Mouse (Mus musculus) intestine, embryonic 15.5 days (tissue): ENCODE data around the gene Rnf19b. TPM values are rescaled to one million over a fixed set of nuclear protein-coding genes. Genes with fewer than 3 reads are reported as not detected.

Experiments
- ATAC-seq: fragments of 200-750 bp; cut with Nextera tagmentation; 2 replicates; pipeline ENCODE4 v1.8.0; 2017; ENCODE audit warnings: moderate TSS enrichment, moderate library complexity
- H3K27ac ChIP-seq: fragments of 300-500 bp; sonication (generic); 2 replicates; pipeline ENCODE4 v1.5.1; 2015; ENCODE audit warnings: mild to moderate bottlenecking, inconsistent platforms
- H3K27me3 ChIP-seq: fragments of 300-500 bp; sonication (generic); replicated peaks from 2 replicates; pipeline ENCODE4 v1.6.1; 2015; ENCODE audit warnings: inconsistent platforms
- H3K36me3 ChIP-seq: fragments of 300-500 bp; sonication (generic); 2 replicates; pipeline ENCODE4 v1.6.1; 2015; ENCODE audit warnings: inconsistent platforms
- H3K4me1 ChIP-seq: fragments of 300-500 bp; sonication (generic); replicated peaks from 2 replicates; pipeline ENCODE4 v1.6.1; 2015; ENCODE audit warnings: inconsistent platforms
- H3K4me2 ChIP-seq: fragments of 300-500 bp; sonication (generic); replicated peaks from 2 replicates; pipeline ENCODE4 v1.6.1; 2015; ENCODE audit warnings: mild to moderate bottlenecking, inconsistent platforms
- H3K4me3 ChIP-seq: fragments of 300-500 bp; sonication (generic); replicated peaks from 2 replicates; pipeline ENCODE4 v1.5.1; 2015; ENCODE audit warnings: inconsistent platforms
- H3K9ac ChIP-seq: fragments of 300-500 bp; sonication (generic); 2 replicates; pipeline ENCODE4 v1.6.1; 2015; ENCODE audit warnings: inconsistent platforms
- H3K9me3 ChIP-seq: fragments of 300-500 bp; sonication (generic); 2 replicates; pipeline ENCODE4 v1.6.1; 2016; ENCODE audit warnings: inconsistent platforms
- WGBS: fragments of 180-500 bp; shearing (Covaris S2); methylation state at CpG from one replicate; pipeline ENCODE4 v1.1.7; 2015; 5-methylcytosine and 5-hydroxymethylcytosine counted together
- polyA plus RNA-seq: library from polyadenylated mRNA; unstranded; fragments of >200 nt; fragmentation: Nextera tagmentation; extraction: Ambion mirVana; gene quantifications from 2 replicates; pipeline ENCODE4 v1.2.1, GENCODE M21; 2015

Gene Rnf19b
- polyA plus RNA-seq, 1 experiment from 2014 or later: 7.0 TPM

- no peak for ATAC-seq
- Histone ChIP-seq H3K4me2 (no peak overlapping the region), H3K27ac (no peak overlapping the region), H3K27me3 (no peaks in the 10 kb centered on the region), H3K9me3 (no peaks in the 10 kb centered on the region), H3K4me1 (no peaks in the 10 kb centered on the region), H3K9ac (no peak overlapping the region), H3K4me3 (no peak overlapping the region), H3K36me3 (no peaks in the 10 kb centered on the region)
- WGBS: 48% methylated on average over 5 of the region's 5 CpGs
Measured at GRCm38 (mm10) chr4:129087850-129088249, 29.8 kb downstream of the Rnf19b start.

- H3K4me1 ChIP-seq: no peaks in the 10 kb centered on the region
- H3K27ac ChIP-seq: no peak overlapping the region
- H3K9ac ChIP-seq: no peak overlapping the region
- no peaks in the 10 kb centered on the region for H3K36me3 ChIP-seq
- 22% methylated on average over 15 of the region's 15 CpGs for WGBS
- no peaks in the 10 kb centered on the region; the same call in 1 of the 2 replicates for H3K27me3 ChIP-seq
- H3K9me3 ChIP-seq: no peaks in the 10 kb centered on the region
- H3K4me2 ChIP-seq: 0 out of 2 replicates have a peak overlapping the region, but pooled peaks have one; percentile 3
- no peak for ATAC-seq
- no peak overlapping the region for H3K4me3 ChIP-seq
Measured at GRCm38 (mm10) chr4:129095276-129095675, 37.2 kb downstream of the Rnf19b start.

DNA sequence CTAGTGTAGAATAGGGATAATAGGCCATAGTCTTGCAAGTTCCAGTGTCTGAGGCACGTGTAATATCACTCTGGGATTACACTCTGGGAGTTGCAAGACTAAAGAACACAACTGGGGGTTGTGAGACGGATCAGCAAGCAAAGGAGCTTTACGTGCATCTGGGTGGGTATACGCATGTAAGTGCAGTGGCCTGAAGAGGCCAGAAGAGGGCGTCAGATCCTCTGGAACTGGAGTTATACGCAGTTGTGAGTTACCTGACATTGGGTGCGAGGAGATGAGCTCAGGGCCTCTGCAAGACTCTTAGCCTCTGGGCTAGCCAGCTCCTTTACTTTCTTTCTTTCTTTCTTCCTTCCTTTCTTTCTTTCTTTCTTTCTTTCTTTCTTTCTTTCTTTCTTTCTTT is 38.9 kb downstream of the Rnf19b start:
- Histone ChIP-seq H3K9me3 (no peaks in the 10 kb centered on the region), H3K27ac (no peak overlapping the region), H3K27me3 (no peaks in the 10 kb centered on the region; the same call in 1 of the 2 replicates), H3K4me2 (no peak overlapping the region), H3K36me3 (no peaks in the 10 kb centered on the region), H3K4me3 (no peak overlapping the region), H3K4me1 (no peaks in the 10 kb centered on the region), H3K9ac (no peak overlapping the region)
- ATAC-seq: no peak
- 78% methylated on average over 7 of the region's 7 CpGs for WGBS

DNA sequence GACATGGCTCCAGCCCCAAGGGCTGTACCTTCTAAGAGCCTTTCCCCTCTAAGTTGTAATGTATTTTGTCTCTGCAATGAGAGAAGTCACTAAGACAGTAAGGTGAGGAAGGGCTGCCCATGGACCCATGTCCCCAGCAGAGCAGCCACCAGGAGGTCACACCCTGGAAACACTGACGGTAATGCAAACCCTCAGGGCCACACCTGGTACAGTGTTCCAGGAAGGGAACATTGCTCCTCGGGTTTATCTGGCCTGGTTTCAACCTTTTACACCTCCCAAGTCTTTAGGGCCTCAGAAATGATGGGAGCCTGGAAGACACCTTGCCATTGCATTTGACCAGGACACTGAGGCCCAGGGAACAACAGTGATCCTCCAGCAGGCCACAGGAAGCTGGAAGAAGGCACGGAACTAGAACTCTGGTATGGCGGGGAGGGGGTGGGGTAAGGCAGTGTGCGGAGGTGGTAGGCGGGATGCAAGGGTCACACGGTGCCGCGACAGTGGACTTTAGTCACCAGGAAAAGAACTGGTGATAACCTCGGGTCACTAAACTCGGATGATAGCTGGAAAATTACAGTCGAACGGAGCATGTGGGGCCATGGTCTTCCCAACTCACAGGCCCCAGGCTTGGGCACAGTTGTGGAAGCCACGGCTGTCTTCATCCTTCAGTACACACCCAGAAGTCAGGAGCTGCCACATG is 44.2 kb downstream of the Rnf19b start:
- H3K36me3 ChIP-seq: no peaks in the 10 kb centered on the region
- no peak overlapping the region for H3K4me3 ChIP-seq
- ATAC-seq: peak; percentile 82
- H3K4me2 ChIP-seq: peak overlapping the region; percentile 11; the same call in 1 of the 2 replicates
- H3K9me3 ChIP-seq: no peaks in the 10 kb centered on the region
- no peak overlapping the region for H3K9ac ChIP-seq
- peaks cover 19% of the 10 kb centered on the region for H3K27me3 ChIP-seq
- peak overlapping the region; percentile 74 for H3K27ac ChIP-seq
- WGBS: 56% methylated on average over 14 of the region's 14 CpGs
- H3K4me1 ChIP-seq: peaks cover 16% of the 10 kb centered on the region

DNA sequence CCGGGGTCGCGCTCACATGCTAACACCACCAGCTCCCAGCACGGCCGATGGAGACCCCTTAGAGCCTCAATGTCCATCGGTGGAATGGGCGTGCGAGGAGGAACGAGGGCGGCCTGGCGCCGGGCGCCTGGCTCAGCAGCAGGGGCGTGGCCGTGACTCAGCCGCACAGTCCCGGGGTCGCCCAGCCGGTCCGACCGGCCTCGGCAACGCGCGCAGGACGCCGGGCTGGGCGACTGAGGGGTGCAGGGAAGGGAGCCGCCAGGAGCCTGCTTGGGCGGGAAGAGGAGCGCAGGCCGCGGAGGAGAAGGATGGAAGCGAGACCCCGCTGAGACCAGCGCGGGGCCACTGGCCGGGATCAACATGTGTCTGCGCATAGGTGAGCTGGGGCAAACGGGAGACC is 47.3 kb downstream of the Rnf19b start, which contains the start of gene Tmem54:
Tmem54 (plus strand) TSS at position 193 of the 400 bp plus-strand sequence.
- Histone ChIP-seq H3K4me1 (peaks cover 26% of the 10 kb centered on the region), H3K36me3 (no peaks in the 10 kb centered on the region), H3K27me3 (peaks cover 19% of the 10 kb centered on the region), H3K27ac (peak within 1 kb of the TSS; percentile 69), H3K9me3 (no peaks in the 10 kb centered on the region), H3K9ac (peak within 1 kb of the TSS; percentile 39), H3K4me2 (peak within 1 kb of the TSS; percentile 63), H3K4me3 (peak within 1 kb of the TSS; percentile 40)
- peak; percentile 76 for ATAC-seq
- 1% methylated on average over 40 of the region's 40 CpGs for WGBS

DNA sequence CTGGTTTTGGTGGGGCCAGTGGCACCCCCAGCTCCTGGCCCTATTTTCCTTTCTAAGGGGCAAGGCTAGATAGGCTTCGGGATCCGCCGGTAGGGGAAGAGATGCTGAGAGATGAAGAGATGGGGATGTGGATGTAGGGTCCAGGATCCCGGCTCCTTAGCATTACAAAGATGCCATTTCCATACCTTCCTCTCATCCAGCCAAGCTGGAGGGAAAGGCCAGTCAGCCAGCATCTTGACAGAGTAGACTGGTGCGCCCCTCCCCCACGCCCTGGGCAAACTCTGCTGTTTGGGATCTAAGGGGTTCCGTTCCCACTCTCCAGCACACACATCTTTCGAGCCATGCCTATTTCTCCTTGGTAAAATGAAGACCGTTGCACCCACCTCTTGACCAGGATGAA is 48.0 kb downstream of the Rnf19b start:
- peak overlapping the region; percentile 40 for H3K4me3 ChIP-seq
- H3K9ac ChIP-seq: peak overlapping the region; percentile 39; the same call in 1 of the 2 replicates
- no peaks in the 10 kb centered on the region for H3K36me3 ChIP-seq
- H3K27ac ChIP-seq: peak overlapping the region; percentile 69; the same call in 1 of the 2 replicates
- H3K4me2 ChIP-seq: peak overlapping the region; percentile 63
- peaks cover 27% of the 10 kb centered on the region for H3K4me1 ChIP-seq
- WGBS: 31% methylated on average over 9 of the region's 9 CpGs
- no peaks in the 10 kb centered on the region for H3K9me3 ChIP-seq
- peaks cover 19% of the 10 kb centered on the region for H3K27me3 ChIP-seq
- no peak for ATAC-seq

- 0 out of 2 replicates have a peak overlapping the region, but pooled peaks have one; percentile 4 for H3K4me3 ChIP-seq
- no peaks in the 10 kb centered on the region for H3K36me3 ChIP-seq
- no peaks in the 10 kb centered on the region for H3K9me3 ChIP-seq
- WGBS: 55% methylated on average over 10 of the region's 10 CpGs
- peak; percentile 59 for ATAC-seq
- peaks cover 35% of the 10 kb centered on the region for H3K4me1 ChIP-seq
- peak overlapping the region; percentile 63 for H3K4me2 ChIP-seq
- H3K27me3 ChIP-seq: peaks cover 19% of the 10 kb centered on the region
- H3K9ac ChIP-seq: no peak overlapping the region
- H3K27ac ChIP-seq: peak overlapping the region; percentile 83
Measured at GRCm38 (mm10) chr4:129107348-129107899, 49.4 kb downstream of the Rnf19b start.

DNA sequence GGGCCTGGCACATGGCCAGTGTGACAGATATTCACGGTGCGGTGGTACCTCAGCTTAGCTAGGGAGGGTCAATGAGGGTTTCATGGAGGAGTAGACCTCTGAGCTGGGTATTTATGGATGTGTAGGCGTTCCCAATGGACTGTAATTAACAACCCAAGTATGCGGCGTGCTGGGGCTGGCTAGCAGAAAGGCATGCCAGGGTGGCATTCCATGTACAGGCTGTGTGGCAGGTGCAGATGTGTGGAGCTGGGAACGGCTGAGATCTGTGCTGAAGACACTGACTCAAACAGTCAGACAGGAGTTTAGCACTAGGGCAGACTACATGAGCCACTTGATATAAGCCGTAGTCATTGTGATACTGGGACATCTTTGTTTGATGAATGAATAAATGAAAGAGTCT is 50.6 kb downstream of the Rnf19b start:
- H3K27ac ChIP-seq: no peak overlapping the region
- H3K4me2 ChIP-seq: no peak overlapping the region
- no peak overlapping the region for H3K4me3 ChIP-seq
- H3K27me3 ChIP-seq: peaks cover 18% of the 10 kb centered on the region
- no peaks in the 10 kb centered on the region for H3K36me3 ChIP-seq
- peaks cover 39% of the 10 kb centered on the region for H3K4me1 ChIP-seq
- H3K9ac ChIP-seq: no peak overlapping the region
- H3K9me3 ChIP-seq: no peaks in the 10 kb centered on the region
- 85% methylated on average over 7 of the region's 7 CpGs for WGBS
- no peak for ATAC-seq

DNA sequence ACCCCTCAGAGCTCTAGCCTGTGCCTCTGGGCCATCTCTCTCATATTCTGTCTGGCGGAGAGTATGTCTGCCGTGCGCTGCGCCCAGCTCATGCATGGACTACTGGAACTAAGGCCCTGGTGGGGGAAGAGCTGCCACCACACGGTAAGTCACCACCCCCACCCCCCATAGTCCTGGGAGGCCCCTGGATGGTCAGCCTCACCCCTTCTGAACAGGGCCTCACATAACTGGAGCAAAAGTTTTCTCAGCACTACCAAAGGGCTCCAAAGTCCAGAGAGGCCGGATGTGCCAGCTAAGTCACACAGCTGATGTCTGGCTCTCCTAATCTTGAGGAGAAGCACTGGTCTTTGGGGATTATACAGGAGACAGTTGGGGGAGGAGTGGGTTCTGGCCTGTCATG is 52.7 kb downstream of the Rnf19b start:
- Histone ChIP-seq H3K36me3 (no peaks in the 10 kb centered on the region), H3K4me3 (no peak overlapping the region), H3K27ac (0 out of 2 replicates have a peak overlapping the region, but pooled peaks have one; percentile 1), H3K9ac (no peak overlapping the region), H3K4me1 (peaks cover 28% of the 10 kb centered on the region), H3K9me3 (no peaks in the 10 kb centered on the region), H3K4me2 (no peak overlapping the region), H3K27me3 (peaks cover 9% of the 10 kb centered on the region; the same call in 1 of the 2 replicates)
- 77% methylated on average over 6 of the region's 6 CpGs for WGBS
- ATAC-seq: peak; percentile 36

DNA sequence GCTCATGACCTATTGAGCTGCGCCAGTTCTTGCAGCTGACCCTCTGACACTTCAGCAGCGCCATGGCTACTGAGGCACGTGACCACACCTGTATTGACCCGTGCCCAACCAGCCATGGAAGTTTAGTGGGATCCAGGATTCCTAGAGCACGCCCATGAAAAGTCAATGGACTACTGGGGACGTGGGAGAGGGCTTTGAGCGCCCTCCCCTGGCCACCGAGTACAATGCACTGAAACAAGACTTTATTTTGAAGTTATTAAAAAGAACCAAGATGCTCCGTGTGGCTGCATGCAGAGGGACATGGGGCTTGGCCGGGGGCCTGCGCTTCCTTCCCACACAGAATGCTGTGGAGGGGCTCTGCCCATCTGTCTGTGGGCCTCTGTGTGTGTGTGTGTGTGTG is 53.3 kb downstream of the Rnf19b start:
- H3K4me3 ChIP-seq: no peak overlapping the region
- H3K4me1 ChIP-seq: peaks cover 28% of the 10 kb centered on the region
- H3K27me3 ChIP-seq: 0 out of 2 replicates have a peak, but pooled peaks cover 5% of the 10 kb centered on the region
- no peak for ATAC-seq
- no peaks in the 10 kb centered on the region for H3K9me3 ChIP-seq
- H3K27ac ChIP-seq: no peak overlapping the region
- no peak overlapping the region for H3K4me2 ChIP-seq
- 61% methylated on average over 11 of the region's 11 CpGs for WGBS
- H3K36me3 ChIP-seq: no peaks in the 10 kb centered on the region
- H3K9ac ChIP-seq: no peak overlapping the region

- WGBS: 61% methylated on average over 13 of the region's 13 CpGs
- ATAC-seq: no peak
- H3K4me1 ChIP-seq: peaks cover 24% of the 10 kb centered on the region
- no peak overlapping the region for H3K9ac ChIP-seq
- no peak overlapping the region for H3K27ac ChIP-seq
- H3K27me3 ChIP-seq: 0 out of 2 replicates have a peak, but pooled peaks cover 3% of the 10 kb centered on the region
- H3K4me3 ChIP-seq: no peak overlapping the region
- no peaks in the 10 kb centered on the region for H3K9me3 ChIP-seq
- H3K36me3 ChIP-seq: no peaks in the 10 kb centered on the region
- peak overlapping the region; percentile 41 for H3K4me2 ChIP-seq
Measured at GRCm38 (mm10) chr4:129112231-129112630, 54.2 kb downstream of the Rnf19b start.

GRCm38 (mm10) chr4:129113083-129113988 is 55.3 kb downstream of the Rnf19b start:
- ATAC-seq: peak; percentile 70
- Histone ChIP-seq H3K36me3 (no peaks in the 10 kb centered on the region), H3K4me3 (no peak overlapping the region), H3K4me2 (0 out of 2 replicates have a peak overlapping the region, but pooled peaks have one; percentile 41), H3K27me3 (0 out of 2 replicates have a peak, but pooled peaks cover 3% of the 10 kb centered on the region), H3K4me1 (peaks cover 20% of the 10 kb centered on the region), H3K9ac (no peak overlapping the region), H3K27ac (no peak overlapping the region), H3K9me3 (no peaks in the 10 kb centered on the region)
- 37% methylated on average over 28 of the region's 28 CpGs for WGBS
